Mouse (Mus musculus): ENCODE data around the gene Tmem43. TPM values are rescaled to one million over a fixed set of nuclear protein-coding genes. Genes with fewer than 3 reads are reported as not detected.

Tmem43 gene
- polyA plus RNA-seq, 1 experiment from 2014 or later: 27.3 TPM

DNA sequence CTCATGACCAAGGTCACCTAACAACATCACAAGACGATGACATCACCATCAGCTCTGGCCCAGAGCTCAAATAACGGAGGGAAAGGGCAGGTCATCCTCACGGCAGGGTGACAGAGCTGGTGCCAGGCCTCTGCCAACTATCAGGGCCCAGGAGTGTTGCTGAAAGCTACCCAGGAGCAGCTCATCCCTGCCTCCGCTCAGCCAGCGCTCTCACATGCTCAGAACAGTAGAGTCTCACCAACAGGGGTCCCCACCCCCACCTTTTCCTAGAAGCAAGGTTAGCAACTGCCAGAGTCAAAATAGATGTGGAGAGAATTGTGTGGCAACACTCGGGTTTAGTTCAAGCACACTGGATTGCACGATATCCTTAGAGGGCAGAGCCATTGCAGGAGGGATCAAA lies 54.8 kb downstream of the Tmem43 start:
- ATAC-seq (ENCODE audit: insufficient number of reproducible peaks, insufficient read depth, low FRiP score, low read depth): peak; percentile 45; the same call in 1 of the 2 replicates

DNA sequence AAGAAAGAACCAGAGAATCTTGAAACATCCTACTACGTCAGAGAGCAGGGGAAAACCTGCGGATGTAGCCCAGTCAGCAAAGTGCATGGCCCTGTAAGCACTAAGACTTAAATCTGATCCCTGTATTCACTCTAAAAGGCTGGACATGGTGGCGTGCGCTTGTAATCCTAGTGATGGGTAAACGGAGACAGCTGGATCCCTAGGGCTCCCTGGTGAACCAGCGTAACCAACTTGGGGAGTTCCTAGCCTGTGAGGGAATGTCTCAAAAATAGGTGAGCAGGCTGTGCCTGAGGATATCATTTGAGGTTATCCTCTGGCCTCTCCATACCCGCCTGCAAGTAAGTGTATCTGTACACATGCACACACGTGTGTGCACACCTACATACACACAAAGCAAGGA lies 57.2 kb downstream of the Tmem43 start:
- Histone ChIP-seq H3K27ac (replicated peaks in 1 of 2; ENCODE audit: control insufficient read depth in 1 of 2, insufficient read depth in 1 of 2, low read depth in 2 of 2, low read length in 2 of 2) (no peak overlapping the region), H3K4me3 (ENCODE audit: control insufficient read depth in 1 of 2, insufficient read depth in 1 of 2, low read depth in 1 of 2, low read length in 2 of 2) (no peak overlapping the region), H3K4me2 (ENCODE audit: low read length) (no peak overlapping the region), H3K9ac (ENCODE audit: low read length) (no peak overlapping the region), H3K9me3 (ENCODE audit: control insufficient read depth, low read length) (no peaks in the 10 kb centered on the region), H3K27me3 (ENCODE audit: control insufficient read depth, insufficient read depth, low read length) (peaks cover 37% of the 10 kb centered on the region), H3K4me1 (ENCODE audit: control insufficient read depth in 2 of 2, insufficient read depth in 2 of 2, low read length in 2 of 2) (peaks cover 8 to 23% of the 10 kb centered on the region in 2 experiments), H3K36me3 (ENCODE audit: control insufficient read depth, insufficient read depth, low read length) (peaks cover 5% of the 10 kb centered on the region; the same call in 1 of the 2 replicates)
- no peak for ATAC-seq (ENCODE audit: insufficient number of reproducible peaks, insufficient read depth, low FRiP score, low read depth)
- 87% methylated on average over 8 of the region's 8 CpGs for whole genome bisulfite sequencing

More for the DNA sequence above, 54.8 kb downstream of the Tmem43 start:
- Histone ChIP-seq H3K9me3 (ENCODE audit: control insufficient read depth, low read length) (no peaks in the 10 kb centered on the region), H3K4me1 (ENCODE audit: control insufficient read depth in 2 of 2, insufficient read depth in 2 of 2, low read length in 2 of 2) (peaks cover 8 to 19% of the 10 kb centered on the region in 2 experiments), H3K4me3 (ENCODE audit: control insufficient read depth in 1 of 2, insufficient read depth in 1 of 2, low read depth in 1 of 2, low read length in 2 of 2) (no peak overlapping the region), H3K27me3 (ENCODE audit: control insufficient read depth, insufficient read depth, low read length) (peaks cover 13% of the 10 kb centered on the region), H3K36me3 (ENCODE audit: control insufficient read depth, insufficient read depth, low read length) (peaks cover 25% of the 10 kb centered on the region), H3K9ac (ENCODE audit: low read length) (no peak overlapping the region; the same call in 1 of the 2 replicates), H3K27ac (replicated peaks in 1 of 2; ENCODE audit: control insufficient read depth in 1 of 2, insufficient read depth in 1 of 2, low read depth in 2 of 2, low read length in 2 of 2) (peak overlapping the region; percentile 28 to 56; a peak in 3 of 4 replicates), H3K4me2 (ENCODE audit: low read length) (no peak overlapping the region)
- WGBS: 55% methylated on average over 7 of the region's 7 CpGs

- Histone ChIP-seq H3K4me1 (ENCODE audit: control insufficient read depth in 2 of 2, insufficient read depth in 2 of 2, low read length in 2 of 2) (peaks cover 8 to 23% of the 10 kb centered on the region in 2 experiments), H3K27me3 (ENCODE audit: control insufficient read depth, insufficient read depth, low read length) (peaks cover 43% of the 10 kb centered on the region), H3K4me2 (ENCODE audit: low read length) (no peak overlapping the region), H3K36me3 (ENCODE audit: control insufficient read depth, insufficient read depth, low read length) (peaks cover 5% of the 10 kb centered on the region; the same call in 1 of the 2 replicates), H3K4me3 (ENCODE audit: control insufficient read depth in 1 of 2, insufficient read depth in 1 of 2, low read depth in 1 of 2, low read length in 2 of 2) (no peak overlapping the region), H3K27ac (replicated peaks in 1 of 2; ENCODE audit: control insufficient read depth in 1 of 2, insufficient read depth in 1 of 2, low read depth in 2 of 2, low read length in 2 of 2) (no peak overlapping the region), H3K9me3 (ENCODE audit: control insufficient read depth, low read length) (no peaks in the 10 kb centered on the region), H3K9ac (ENCODE audit: low read length) (no peak overlapping the region)
- no peak for ATAC-seq (ENCODE audit: insufficient number of reproducible peaks, insufficient read depth, low FRiP score, low read depth)
- WGBS: 41% methylated on average over 6 of the region's 6 CpGs
Observed at GRCm38 (mm10) chr6:91531276-91531675, 57.8 kb downstream of the Tmem43 start.

DNA sequence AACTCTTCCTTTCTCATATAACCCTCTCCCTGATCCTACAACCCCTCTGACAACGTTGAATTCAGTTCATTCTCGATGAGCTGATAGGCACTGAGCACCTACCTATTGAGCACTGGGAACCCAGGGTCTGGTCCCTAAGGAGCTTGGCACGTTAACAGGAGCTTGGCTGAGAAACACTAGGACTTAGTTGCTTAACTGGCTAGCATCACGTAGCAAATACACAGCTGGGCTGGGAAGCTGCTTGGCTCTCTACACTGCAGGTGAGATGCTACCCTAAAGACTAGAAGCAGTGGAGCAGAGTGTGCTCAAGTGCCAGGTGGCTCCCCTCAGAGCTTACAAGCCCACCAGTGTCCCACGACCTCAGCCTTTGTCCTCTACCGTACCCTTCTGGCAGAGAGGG lies 59.2 kb downstream of the Tmem43 start:
- H3K27me3 ChIP-seq (ENCODE audit: control insufficient read depth, insufficient read depth, low read length): peaks cover 53% of the 10 kb centered on the region
- no peak overlapping the region for H3K27ac ChIP-seq (replicated peaks in 1 of 2; ENCODE audit: control insufficient read depth in 1 of 2, insufficient read depth in 1 of 2, low read depth in 2 of 2, low read length in 2 of 2)
- peaks cover 5% of the 10 kb centered on the region; the same call in 1 of the 2 replicates for H3K36me3 ChIP-seq (ENCODE audit: control insufficient read depth, insufficient read depth, low read length)
- H3K4me2 ChIP-seq (ENCODE audit: low read length): no peak overlapping the region
- 62% methylated on average over 6 of the region's 6 CpGs for WGBS
- ATAC-seq (ENCODE audit: insufficient number of reproducible peaks, insufficient read depth, low FRiP score, low read depth): no peak
- no peak overlapping the region for H3K4me3 ChIP-seq (ENCODE audit: control insufficient read depth in 1 of 2, insufficient read depth in 1 of 2, low read depth in 1 of 2, low read length in 2 of 2)
- H3K4me1 ChIP-seq (ENCODE audit: control insufficient read depth in 2 of 2, insufficient read depth in 2 of 2, low read length in 2 of 2): peaks cover 8 to 23% of the 10 kb centered on the region in 2 experiments
- no peak overlapping the region for H3K9ac ChIP-seq (ENCODE audit: low read length)
- H3K9me3 ChIP-seq (ENCODE audit: control insufficient read depth, low read length): no peaks in the 10 kb centered on the region

DNA sequence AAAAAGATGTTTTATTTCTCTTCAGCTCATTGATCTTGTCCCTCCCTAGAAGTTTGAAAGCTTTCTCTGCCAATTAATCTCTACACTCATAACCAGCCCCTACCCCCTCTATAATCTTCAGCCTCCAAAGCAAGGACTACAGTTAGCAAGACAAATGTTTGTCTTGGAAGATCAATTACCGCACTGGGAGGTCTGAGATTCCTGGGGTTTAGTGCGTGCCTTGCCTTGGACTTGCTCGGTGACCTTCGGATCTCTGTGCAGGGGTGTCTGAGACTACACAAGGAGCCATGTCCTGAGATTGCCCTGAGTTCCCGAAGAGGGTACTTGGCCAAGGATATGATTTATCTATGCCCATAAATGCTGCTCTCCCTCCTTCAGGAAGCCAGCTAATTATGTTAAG lies 59.9 kb downstream of the Tmem43 start:
- H3K4me2 ChIP-seq (ENCODE audit: low read length): no peak overlapping the region
- peaks cover 8 to 18% of the 10 kb centered on the region in 2 experiments for H3K4me1 ChIP-seq (ENCODE audit: control insufficient read depth in 2 of 2, insufficient read depth in 2 of 2, low read length in 2 of 2)
- H3K36me3 ChIP-seq (ENCODE audit: control insufficient read depth, insufficient read depth, low read length): peaks cover 5% of the 10 kb centered on the region; the same call in 1 of the 2 replicates
- no peak overlapping the region for H3K4me3 ChIP-seq (ENCODE audit: control insufficient read depth in 1 of 2, insufficient read depth in 1 of 2, low read depth in 1 of 2, low read length in 2 of 2)
- no peak overlapping the region for H3K27ac ChIP-seq (replicated peaks in 1 of 2; ENCODE audit: control insufficient read depth in 1 of 2, insufficient read depth in 1 of 2, low read depth in 2 of 2, low read length in 2 of 2)
- peaks cover 60% of the 10 kb centered on the region for H3K27me3 ChIP-seq (ENCODE audit: control insufficient read depth, insufficient read depth, low read length)
- ATAC-seq (ENCODE audit: insufficient number of reproducible peaks, insufficient read depth, low FRiP score, low read depth): no peak
- no peaks in the 10 kb centered on the region for H3K9me3 ChIP-seq (ENCODE audit: control insufficient read depth, low read length)
- H3K9ac ChIP-seq (ENCODE audit: low read length): no peak overlapping the region
- WGBS: 60% methylated on average over 5 of the region's 5 CpGs

DNA sequence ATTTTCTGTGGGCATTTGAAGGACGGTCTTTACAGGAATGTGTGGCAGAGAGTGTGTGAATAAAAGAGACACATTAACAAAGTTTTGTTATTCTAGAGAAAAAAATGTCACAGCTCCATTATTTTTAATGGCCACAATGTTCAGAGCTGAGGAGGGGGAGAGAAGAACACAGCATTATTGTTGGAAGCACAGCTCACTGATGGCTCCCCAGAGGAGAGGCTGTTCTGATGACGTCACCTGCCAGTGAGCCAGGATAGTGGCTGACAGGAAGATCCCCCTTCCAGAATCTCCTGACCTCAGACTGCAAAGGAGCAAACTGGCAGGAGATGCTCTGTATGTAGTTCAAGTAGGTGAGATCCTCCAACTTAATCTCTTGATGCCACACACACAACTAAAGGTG lies 60.3 kb downstream of the Tmem43 start:
- Histone ChIP-seq H3K9ac (ENCODE audit: low read length) (no peak overlapping the region), H3K9me3 (ENCODE audit: control insufficient read depth, low read length) (no peaks in the 10 kb centered on the region), H3K27ac (replicated peaks in 1 of 2; ENCODE audit: control insufficient read depth in 1 of 2, insufficient read depth in 1 of 2, low read depth in 2 of 2, low read length in 2 of 2) (no peak overlapping the region), H3K27me3 (ENCODE audit: control insufficient read depth, insufficient read depth, low read length) (peaks cover 64% of the 10 kb centered on the region), H3K4me1 (ENCODE audit: control insufficient read depth in 2 of 2, insufficient read depth in 2 of 2, low read length in 2 of 2) (peaks cover 8 to 14% of the 10 kb centered on the region in 2 experiments), H3K4me2 (ENCODE audit: low read length) (no peak overlapping the region), H3K4me3 (ENCODE audit: control insufficient read depth in 1 of 2, insufficient read depth in 1 of 2, low read depth in 1 of 2, low read length in 2 of 2) (no peak overlapping the region), H3K36me3 (ENCODE audit: control insufficient read depth, insufficient read depth, low read length) (peaks cover 3% of the 10 kb centered on the region; the same call in 1 of the 2 replicates)
- WGBS: 47% methylated on average over 2 of the region's 2 CpGs
- no peak for ATAC-seq (ENCODE audit: insufficient number of reproducible peaks, insufficient read depth, low FRiP score, low read depth)

DNA sequence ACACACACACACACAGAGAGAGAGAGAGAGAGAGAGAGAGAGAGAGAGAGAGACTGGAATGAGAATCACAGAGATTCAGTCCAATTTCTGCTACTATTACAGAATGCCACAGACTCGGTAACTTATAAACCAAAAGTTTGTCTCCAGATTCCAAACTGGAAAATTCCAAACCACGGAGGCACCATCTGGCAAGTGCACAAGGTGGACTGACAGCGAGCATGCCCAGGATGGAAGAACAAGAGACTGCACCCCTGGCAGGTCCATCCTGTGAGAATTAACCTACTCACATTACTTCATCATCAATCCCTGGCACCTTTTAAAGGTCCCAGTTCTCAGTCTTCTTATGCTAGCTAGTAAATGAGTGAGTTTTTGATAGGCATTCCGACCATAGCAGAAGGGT lies 60.8 kb downstream of the Tmem43 start:
- Histone ChIP-seq H3K27ac (replicated peaks in 1 of 2; ENCODE audit: control insufficient read depth in 1 of 2, insufficient read depth in 1 of 2, low read depth in 2 of 2, low read length in 2 of 2) (no peak overlapping the region), H3K36me3 (ENCODE audit: control insufficient read depth, insufficient read depth, low read length) (peaks cover 3% of the 10 kb centered on the region; the same call in 1 of the 2 replicates), H3K4me3 (ENCODE audit: control insufficient read depth in 1 of 2, insufficient read depth in 1 of 2, low read depth in 1 of 2, low read length in 2 of 2) (no peak overlapping the region), H3K4me1 (ENCODE audit: control insufficient read depth in 2 of 2, insufficient read depth in 2 of 2, low read length in 2 of 2) (peaks cover 8 to 12% of the 10 kb centered on the region in 2 experiments), H3K4me2 (ENCODE audit: low read length) (no peak overlapping the region), H3K27me3 (ENCODE audit: control insufficient read depth, insufficient read depth, low read length) (peaks cover 68% of the 10 kb centered on the region), H3K9me3 (ENCODE audit: control insufficient read depth, low read length) (no peaks in the 10 kb centered on the region), H3K9ac (ENCODE audit: low read length) (no peak overlapping the region)
- 79% methylated on average over 4 of the region's 4 CpGs for WGBS
- no peak for ATAC-seq (ENCODE audit: insufficient number of reproducible peaks, insufficient read depth, low FRiP score, low read depth)

GRCm38 (mm10) chr6:91535231-91535630 lies 61.7 kb downstream of the Tmem43 start:
- Histone ChIP-seq H3K27me3 (ENCODE audit: control insufficient read depth, insufficient read depth, low read length) (peaks cover 72% of the 10 kb centered on the region), H3K27ac (replicated peaks in 1 of 2; ENCODE audit: control insufficient read depth in 1 of 2, insufficient read depth in 1 of 2, low read depth in 2 of 2, low read length in 2 of 2) (no peak overlapping the region), H3K4me1 (ENCODE audit: control insufficient read depth in 2 of 2, insufficient read depth in 2 of 2, low read length in 2 of 2) (peaks cover 8 to 12% of the 10 kb centered on the region in 2 experiments), H3K9ac (ENCODE audit: low read length) (no peak overlapping the region), H3K4me2 (ENCODE audit: low read length) (no peak overlapping the region), H3K4me3 (ENCODE audit: control insufficient read depth in 1 of 2, insufficient read depth in 1 of 2, low read depth in 1 of 2, low read length in 2 of 2) (no peak overlapping the region), H3K9me3 (ENCODE audit: control insufficient read depth, low read length) (peaks cover 4% of the 10 kb centered on the region; the same call in 1 of the 2 replicates), H3K36me3 (ENCODE audit: control insufficient read depth, insufficient read depth, low read length) (no peaks in the 10 kb centered on the region)
- 84% methylated on average over 3 of the region's 3 CpGs for WGBS
- ATAC-seq (ENCODE audit: insufficient number of reproducible peaks, insufficient read depth, low FRiP score, low read depth): no peak

Measured in heart, embryonic 14.5 days (tissue).